Mouse (Mus musculus): Measurements from ENCODE around the gene Sbf2. TPM values are rescaled to one million over a fixed set of nuclear protein-coding genes. Genes with fewer than 3 reads are reported as not detected.
A peak's percentile ranks its signal among the peaks of the same experiment; 100 is the strongest.

Gene Sbf2
- polyA plus RNA-seq (2012; rRNA removed): 5.0 and 5.5 TPM in 2 replicates

DNA sequence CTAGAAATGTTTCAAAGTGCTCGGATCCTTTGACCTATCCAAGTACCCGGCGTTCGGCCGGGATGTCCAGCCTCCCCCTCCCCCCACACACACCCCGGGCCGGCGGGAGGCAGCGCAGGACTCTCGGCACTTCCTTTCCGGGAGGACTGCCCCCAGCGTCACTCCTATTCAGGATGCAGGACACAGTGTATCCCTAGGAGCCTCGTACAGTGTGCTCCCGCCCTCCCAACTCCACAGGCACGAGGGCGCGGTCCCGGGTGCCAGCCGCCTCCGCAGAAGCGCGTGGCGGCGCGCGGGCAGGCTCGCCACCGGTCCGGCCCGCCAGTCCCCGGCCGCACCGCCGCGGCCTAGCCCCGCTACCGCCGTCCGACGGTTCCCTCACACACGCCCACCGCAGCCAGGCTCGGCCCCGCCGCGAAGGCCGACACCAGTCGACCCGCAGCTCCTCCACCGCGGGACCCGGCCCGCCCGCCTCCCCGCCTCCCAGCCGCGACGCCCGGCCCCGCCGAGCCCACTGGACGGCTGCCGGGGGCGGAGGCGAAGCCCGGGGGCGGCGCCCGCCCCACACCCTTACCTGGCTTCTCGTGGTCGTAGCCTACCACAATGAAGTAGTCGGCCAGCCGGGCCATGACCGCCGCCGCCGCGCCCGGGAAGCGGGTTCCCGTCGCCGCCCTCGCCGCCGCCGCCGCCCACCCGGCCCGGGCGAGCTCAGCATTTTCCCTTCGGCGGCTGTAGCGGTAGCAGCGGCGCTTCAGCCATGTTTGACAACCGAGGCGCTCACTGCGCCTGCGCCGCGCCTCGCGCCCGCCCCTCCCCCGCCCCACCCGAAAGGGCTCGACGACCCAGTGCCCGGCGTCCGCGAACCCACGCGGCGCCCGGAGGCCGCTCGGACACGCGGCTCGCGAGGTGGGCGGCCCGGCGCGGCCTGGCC, at the start of gene Sbf2:
Gene Sbf2 (minus strand): TSS at position 790 of the 931 bp plus-strand sequence.
- Histone ChIP-seq H3K4me1 (ENCODE audit: control insufficient read depth, insufficient read depth, insufficient read length) (peaks cover 10% of the 10 kb centered on the region), H3K36me3 (ENCODE audit: control insufficient read depth, insufficient read depth, low read length) (no peaks in the 10 kb centered on the region), H3K4me3 (ENCODE audit: extremely low read depth, insufficient read depth, insufficient read length) (peak within 1 kb of the TSS; percentile 68), H3K27ac (ENCODE audit: insufficient read depth, low read length) (peak within 1 kb of the TSS; percentile 76), H3K27me3 (ENCODE audit: control insufficient read depth, insufficient read depth, low read length) (peaks cover 16% of the 10 kb centered on the region)
- 1% methylated on average over 108 of the region's 127 CpGs for WGBS
- no peak for TF ChIP-seq CTCF (IDR thresholded peaks at IDR 0.05; ENCODE audit: extremely low read depth, insufficient read depth, insufficient read length, insufficient replicate concordance)
- no peak for TF ChIP-seq POLR2A (IDR thresholded peaks at IDR 0.05; ENCODE audit: low read depth, low read length)
- DNase-seq (ENCODE audit: low read depth in 1 of 2, low spot score in 2 of 2): peak in 1 of 2 experiments; percentile 33

DNA sequence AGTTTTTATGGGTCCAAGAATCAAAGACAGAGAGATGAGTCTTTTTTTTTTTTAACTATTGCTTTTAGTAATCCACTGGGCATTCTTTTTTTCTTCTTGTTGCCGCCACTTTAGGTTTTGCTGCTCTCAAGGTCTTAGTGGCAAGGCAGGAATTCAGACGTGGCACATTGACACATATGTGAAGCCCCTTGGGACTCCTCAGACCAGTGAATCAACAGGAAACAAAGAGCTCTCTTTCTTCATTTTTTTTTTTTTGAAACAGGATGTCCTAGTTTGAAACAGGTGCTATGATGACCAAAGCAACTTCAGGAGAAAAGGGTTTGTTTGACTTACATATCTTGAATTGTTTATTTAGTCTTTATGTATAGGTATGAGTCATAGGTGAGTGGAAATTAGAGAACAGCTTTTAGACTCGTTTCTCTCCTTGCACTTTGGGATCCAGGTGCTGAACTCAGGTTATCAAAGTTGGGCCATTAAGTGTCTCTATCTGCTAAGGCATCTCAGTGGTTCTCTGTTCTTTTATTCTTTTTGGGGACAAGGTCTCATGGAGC, 43.7 kb upstream of the Sbf2 start:
- Histone ChIP-seq H3K4me3 (ENCODE audit: extremely low read depth, insufficient read depth, insufficient read length) (no peak overlapping the region), H3K36me3 (ENCODE audit: control insufficient read depth, insufficient read depth, low read length) (no peaks in the 10 kb centered on the region), H3K4me1 (ENCODE audit: control insufficient read depth, insufficient read depth, insufficient read length) (peaks cover 3% of the 10 kb centered on the region; the same call in 1 of the 2 replicates), H3K27me3 (ENCODE audit: control insufficient read depth, insufficient read depth, low read length) (no peaks in the 10 kb centered on the region), H3K27ac (ENCODE audit: insufficient read depth, low read length) (no peak overlapping the region)
- no peak for TF ChIP-seq CTCF (IDR thresholded peaks at IDR 0.05; ENCODE audit: extremely low read depth, insufficient read depth, insufficient read length, insufficient replicate concordance)
- no peak for TF ChIP-seq POLR2A (IDR thresholded peaks at IDR 0.05; ENCODE audit: low read depth, low read length)
- DNase-seq (ENCODE audit: low read depth in 1 of 2, low spot score in 2 of 2): peak in 1 of 2 experiments; percentile 27
- WGBS: 19% methylated on average over 3 of the region's 3 CpGs

DNA sequence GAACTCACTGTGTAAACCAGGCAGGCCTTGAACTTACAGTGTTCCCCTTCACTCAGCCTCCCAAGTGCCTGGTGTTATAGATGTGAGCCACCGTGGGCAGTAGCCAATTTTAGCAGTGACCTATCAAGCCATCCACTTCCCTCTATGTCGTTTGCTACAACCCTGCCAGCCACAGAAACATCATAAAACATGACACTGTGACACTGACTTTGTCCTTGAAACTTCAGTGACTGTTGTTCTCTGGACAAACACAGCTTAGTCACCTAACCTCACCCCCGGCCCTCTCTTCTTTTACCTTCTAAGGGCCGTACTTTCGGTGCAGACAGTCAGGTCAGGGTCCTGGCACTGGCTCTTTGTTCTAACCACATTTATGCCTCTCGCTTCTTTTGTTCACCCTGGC, 41.2 kb upstream of the Sbf2 start:
- H3K4me3 ChIP-seq (ENCODE audit: extremely low read depth, insufficient read depth, insufficient read length): no peak overlapping the region
- WGBS: 35% methylated on average over 6 of the region's 6 CpGs
- H3K27me3 ChIP-seq (ENCODE audit: control insufficient read depth, insufficient read depth, low read length): no peaks in the 10 kb centered on the region
- no peak overlapping the region for H3K27ac ChIP-seq (ENCODE audit: insufficient read depth, low read length)
- no peak for DNase-seq (ENCODE audit: low read depth in 1 of 2, low spot score in 2 of 2)
- peaks cover 3% of the 10 kb centered on the region; the same call in 1 of the 2 replicates for H3K4me1 ChIP-seq (ENCODE audit: control insufficient read depth, insufficient read depth, insufficient read length)
- no peak for TF ChIP-seq POLR2A (IDR thresholded peaks at IDR 0.05; ENCODE audit: low read depth, low read length)
- TF ChIP-seq CTCF (IDR thresholded peaks at IDR 0.05; ENCODE audit: extremely low read depth, insufficient read depth, insufficient read length, insufficient replicate concordance): no peak
- H3K36me3 ChIP-seq (ENCODE audit: control insufficient read depth, insufficient read depth, low read length): no peaks in the 10 kb centered on the region

DNA sequence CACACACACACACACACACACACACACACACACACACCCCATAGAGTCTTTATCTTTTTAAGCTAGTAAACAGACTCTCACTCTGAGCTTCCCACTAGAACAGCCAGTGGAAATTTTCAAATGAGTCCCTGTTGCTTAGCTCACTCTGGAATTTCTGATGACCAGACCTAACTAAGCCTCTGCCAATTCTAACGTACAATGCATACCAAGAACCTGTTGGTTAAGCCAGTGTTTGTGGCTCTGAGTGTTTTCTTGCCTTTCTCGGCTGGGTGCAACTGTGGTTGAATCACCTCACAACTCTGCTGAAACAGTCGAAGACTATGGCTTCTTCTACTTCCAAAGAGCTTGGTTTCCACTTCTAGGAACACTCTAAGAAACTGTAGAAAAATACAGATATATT, 40.5 kb upstream of the Sbf2 start:
- H3K27ac ChIP-seq (ENCODE audit: insufficient read depth, low read length): no peak overlapping the region
- TF ChIP-seq CTCF (IDR thresholded peaks at IDR 0.05; ENCODE audit: extremely low read depth, insufficient read depth, insufficient read length, insufficient replicate concordance) (no peak), POLR2A (IDR thresholded peaks at IDR 0.05; ENCODE audit: low read depth, low read length) (no peak)
- 90% methylated on average over 3 of the region's 3 CpGs for WGBS

DNA sequence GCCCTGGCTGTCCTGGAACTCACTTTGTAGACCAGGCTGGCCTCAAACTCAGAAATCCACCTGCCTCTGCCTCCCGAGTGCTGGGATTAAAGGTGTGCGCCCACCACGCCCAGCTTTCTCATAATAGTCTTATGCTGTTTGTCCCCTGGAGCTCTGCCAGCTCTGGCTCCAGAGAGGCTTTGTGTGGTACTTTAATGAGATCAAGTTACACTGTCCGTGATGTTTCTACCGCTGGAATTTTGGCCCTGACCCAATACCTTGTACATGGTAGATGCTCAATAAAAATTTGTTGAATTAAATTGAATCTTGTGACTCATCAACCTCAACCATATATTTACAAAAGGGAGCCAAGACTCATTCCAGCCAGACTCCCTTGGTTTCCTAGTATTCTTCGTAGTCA, 36.4 kb upstream of the Sbf2 start:
- DNase-seq (ENCODE audit: low read depth in 1 of 2, low spot score in 2 of 2): no peak
- no peak overlapping the region for H3K4me3 ChIP-seq (ENCODE audit: extremely low read depth, insufficient read depth, insufficient read length)
- H3K27me3 ChIP-seq (ENCODE audit: control insufficient read depth, insufficient read depth, low read length): no peaks in the 10 kb centered on the region
- no peaks in the 10 kb centered on the region; the same call in 1 of the 2 replicates for H3K4me1 ChIP-seq (ENCODE audit: control insufficient read depth, insufficient read depth, insufficient read length)
- H3K27ac ChIP-seq (ENCODE audit: insufficient read depth, low read length): no peak overlapping the region
- H3K36me3 ChIP-seq (ENCODE audit: control insufficient read depth, insufficient read depth, low read length): no peaks in the 10 kb centered on the region
- no peak for TF ChIP-seq POLR2A (IDR thresholded peaks at IDR 0.05; ENCODE audit: low read depth, low read length)
- no peak for TF ChIP-seq CTCF (IDR thresholded peaks at IDR 0.05; ENCODE audit: extremely low read depth, insufficient read depth, insufficient read length, insufficient replicate concordance)
- 90% methylated on average over 6 of the region's 6 CpGs for WGBS

More for the DNA sequence above, 40.5 kb upstream of the Sbf2 start:
- Histone ChIP-seq H3K27me3 (ENCODE audit: control insufficient read depth, insufficient read depth, low read length) (no peaks in the 10 kb centered on the region), H3K4me3 (ENCODE audit: extremely low read depth, insufficient read depth, insufficient read length) (no peak overlapping the region), H3K36me3 (ENCODE audit: control insufficient read depth, insufficient read depth, low read length) (no peaks in the 10 kb centered on the region), H3K4me1 (ENCODE audit: control insufficient read depth, insufficient read depth, insufficient read length) (peaks cover 3% of the 10 kb centered on the region; the same call in 1 of the 2 replicates)
- no peak for DNase-seq (ENCODE audit: low read depth in 1 of 2, low spot score in 2 of 2)

- no peaks in the 10 kb centered on the region; the same call in 1 of the 2 replicates for H3K4me1 ChIP-seq (ENCODE audit: control insufficient read depth, insufficient read depth, insufficient read length)
- H3K27ac ChIP-seq (ENCODE audit: insufficient read depth, low read length): no peak overlapping the region
- no peaks in the 10 kb centered on the region for H3K27me3 ChIP-seq (ENCODE audit: control insufficient read depth, insufficient read depth, low read length)
- H3K36me3 ChIP-seq (ENCODE audit: control insufficient read depth, insufficient read depth, low read length): no peaks in the 10 kb centered on the region
- 83% methylated on average over 4 of the region's 4 CpGs for WGBS
- DNase-seq (ENCODE audit: low read depth in 1 of 2, low spot score in 2 of 2): no peak
- H3K4me3 ChIP-seq (ENCODE audit: extremely low read depth, insufficient read depth, insufficient read length): no peak overlapping the region
- TF ChIP-seq CTCF (IDR thresholded peaks at IDR 0.05; ENCODE audit: extremely low read depth, insufficient read depth, insufficient read length, insufficient replicate concordance) (no peak), POLR2A (IDR thresholded peaks at IDR 0.05; ENCODE audit: low read depth, low read length) (no peak)
These were observed 35.8 kb upstream of the Sbf2 start for GRCm38 (mm10) chr7:110650491-110650890.

Measured in spleen, adult 2 months (tissue).